Mouse (Mus musculus) heart, adult 2 months (tissue): ENCODE measurements around the gene Glyctk.

ENCODE experiments used
- CTCF ChIP-seq: fragments of 200-600 bp; IDR thresholded peaks from 2 replicates; pipeline ENCODE4 v1.8.1; 2022; ENCODE audit warnings: antibody characterized with exemption, mild to moderate bottlenecking, moderate library complexity
- EP300 ChIP-seq: fragments of 200-500 bp; IDR thresholded peaks from 2 replicates; pipeline ENCODE4 v1.6.1; 2011; ENCODE audit warnings: low read depth, low read length, control low read depth; ENCODE audit not compliant: insufficient read depth
- POLR2A ChIP-seq: fragments of 200-500 bp; IDR thresholded peaks from 2 replicates; pipeline ENCODE4 v1.6.1; 2011; ENCODE audit warnings: mild to moderate bottlenecking, low read depth, low read length, control low read depth; ENCODE audit not compliant: insufficient read depth

DNA sequence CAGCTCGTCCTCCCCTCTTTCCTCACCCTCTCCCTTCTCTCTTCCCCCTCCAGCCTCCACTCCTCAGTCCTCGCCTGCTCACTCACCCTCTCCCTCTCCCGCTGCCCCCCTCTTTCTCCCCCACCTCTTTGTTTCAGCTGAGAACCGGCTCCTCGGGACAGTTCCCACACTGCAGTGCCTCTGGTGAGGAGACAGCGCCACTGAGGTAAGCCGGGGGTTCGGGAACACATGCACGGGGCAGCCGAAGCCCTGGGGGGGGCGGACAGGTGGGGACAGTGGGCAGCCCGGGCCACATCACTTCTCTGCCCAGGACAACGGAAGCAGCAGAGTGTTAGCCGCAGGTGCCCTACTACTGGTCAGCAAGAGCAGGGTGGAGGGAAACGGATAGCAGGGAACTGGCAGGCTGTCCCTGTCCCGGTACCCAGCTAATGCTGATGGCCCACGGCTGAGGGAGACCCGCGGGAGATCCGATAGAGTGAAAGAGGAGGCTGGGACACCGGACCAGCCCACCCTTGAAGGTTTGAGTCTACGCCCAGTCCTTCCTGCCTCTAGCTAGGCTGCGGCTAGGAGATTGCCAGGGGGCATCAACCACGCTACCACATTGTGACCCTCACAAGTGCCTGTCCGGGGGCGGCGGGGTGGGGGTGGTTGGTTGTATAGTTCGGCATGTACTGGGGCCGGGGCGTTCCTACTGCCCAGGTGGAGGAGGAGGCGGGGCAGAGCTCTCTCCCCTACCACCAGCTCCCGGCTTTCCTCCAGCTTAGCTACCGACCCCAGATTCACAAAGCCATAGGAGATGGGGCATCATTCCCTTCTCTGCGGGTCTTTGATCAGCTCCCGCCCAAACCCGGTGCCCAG is 9.2 kb downstream of the Glyctk start:
- TF ChIP-seq CTCF (no peak), EP300 (no peak), POLR2A (no peak)
